Mouse (Mus musculus) bone marrow, adult 2 months (tissue): ENCODE measurements at regions not wholly inside any gene's neighbourhood (a gene's known extent, or its start where the extent isn't known, plus 50 kb on each side); places are given as distances from the start of the nearest gene placed in this dataset.

Experiments
- H3K27ac ChIP-seq: fragments of 200-500 bp; 2 replicates; pipeline ENCODE4 v1.5.1; 2012; ENCODE audit warnings: low read depth, mild to moderate bottlenecking, control low read depth, inconsistent platforms, low read length; ENCODE audit not compliant: control insufficient read depth, poor library complexity, insufficient read depth
- H3K4me1 ChIP-seq: fragments of 200-500 bp; 2 replicates; pipeline ENCODE4 v1.6.1; 2011; ENCODE audit warnings: low read length; ENCODE audit not compliant: control insufficient read depth, insufficient read depth
- H3K4me3 ChIP-seq: fragments of 200-500 bp; replicated peaks from 2 replicates; pipeline ENCODE3; 2011; ENCODE audit warnings: mild to moderate bottlenecking, low read depth, low read length, control low read depth; ENCODE audit not compliant: control insufficient read depth
- CTCF ChIP-seq: fragments of 200-500 bp; IDR thresholded peaks from 2 replicates; pipeline ENCODE4 v1.5.1; 2011; ENCODE audit warnings: low read length, control low read depth; ENCODE audit not compliant: control insufficient read depth, insufficient read depth
- POLR2A ChIP-seq: fragments of 200-500 bp; IDR thresholded peaks from 2 replicates; pipeline ENCODE4 v1.6.1; 2011; ENCODE audit warnings: low read depth, mild to moderate bottlenecking, control low read depth, low read length, borderline replicate concordance; ENCODE audit not compliant: control insufficient read depth
- WGBS: fragments of 180-500 bp; shearing (Covaris S2); methylation state at CpG from one replicate; pipeline ENCODE4 v1.1.7; 2018; 5-methylcytosine and 5-hydroxymethylcytosine counted together

DNA sequence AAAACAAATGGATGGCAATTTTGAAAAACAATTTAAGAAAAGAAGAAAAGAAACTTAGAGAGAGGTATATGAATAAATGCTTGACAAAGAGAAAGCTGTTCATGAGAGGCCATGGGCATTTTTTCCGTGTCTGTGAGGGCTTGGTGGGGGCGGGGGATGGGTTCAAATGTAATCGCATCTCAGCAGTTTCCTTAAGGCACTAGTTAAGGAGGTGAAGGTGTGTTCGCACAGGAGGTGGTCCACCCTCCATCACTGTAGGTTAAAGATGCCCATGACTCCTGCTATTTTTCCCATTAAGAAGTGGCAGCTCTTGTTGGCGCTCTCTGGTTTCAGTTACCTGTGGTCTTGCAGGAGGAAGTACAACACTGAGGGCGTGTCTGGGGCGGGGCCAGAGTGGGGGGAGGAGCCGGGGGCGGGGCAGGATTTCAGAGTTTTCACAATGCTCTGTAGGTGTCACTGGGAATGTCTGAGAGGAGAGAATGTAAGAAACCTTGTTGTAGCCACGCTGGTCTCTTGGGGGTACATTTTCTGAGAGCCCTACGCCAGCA lies 126.0 kb downstream of the Gm10131 start:
- Histone ChIP-seq H3K4me1 (no peaks in the 10 kb centered on the region), H3K4me3 (peak overlapping the region; percentile 31), H3K27ac (no peak overlapping the region)
- no peak for TF ChIP-seq POLR2A
- TF ChIP-seq CTCF: no peak
- 53% methylated on average over 11 of the region's 11 CpGs for WGBS

DNA sequence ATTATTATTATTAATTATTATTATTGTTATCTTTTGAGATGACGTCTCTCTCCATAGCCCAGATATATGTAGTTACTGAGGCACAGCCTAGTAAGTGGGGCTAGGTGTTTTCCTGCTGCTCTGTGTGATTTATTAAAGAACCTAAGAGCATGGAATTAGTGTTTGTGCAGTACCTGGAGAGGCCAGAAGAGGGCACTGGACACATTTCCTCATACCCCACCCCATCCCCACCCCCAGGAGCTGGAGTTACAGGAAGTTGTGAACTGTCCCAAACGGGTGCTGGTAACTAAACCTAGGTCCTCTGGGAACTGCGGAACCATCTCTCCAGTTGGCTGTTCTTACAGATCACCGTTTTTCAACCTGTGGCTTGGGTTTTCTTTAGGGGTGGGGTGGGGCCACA lies 129.9 kb downstream of the Gm10131 start:
- Histone ChIP-seq H3K4me3 (no peak overlapping the region), H3K4me1 (no peaks in the 10 kb centered on the region), H3K27ac (no peak overlapping the region)
- WGBS: 60% methylated on average over 4 of the region's 4 CpGs
- TF ChIP-seq POLR2A (no peak), CTCF (peak; percentile 7; the same call in 1 of the 2 replicates)

DNA sequence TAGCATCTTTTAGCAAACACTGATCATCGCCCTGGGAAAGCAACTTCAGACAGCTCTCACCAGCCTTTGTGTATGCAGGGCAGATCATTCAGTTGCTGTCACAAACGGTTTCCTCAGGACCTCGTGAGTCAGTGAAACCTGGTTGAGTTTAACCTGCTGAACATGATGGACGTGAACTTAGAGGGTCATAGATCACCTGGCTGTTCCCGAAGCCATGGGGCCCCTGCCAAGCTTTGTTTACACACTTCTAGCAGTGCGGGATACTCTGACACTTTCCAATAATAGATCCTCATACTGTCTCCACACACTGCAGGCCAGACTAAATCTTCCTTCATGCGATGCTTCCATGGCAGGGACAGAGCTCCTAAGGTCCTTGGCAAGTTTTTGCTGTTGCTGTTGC lies 130.5 kb downstream of the Gm10131 start:
- H3K4me3 ChIP-seq: no peak overlapping the region
- TF ChIP-seq POLR2A: no peak
- TF ChIP-seq CTCF: no peak
- 80% methylated on average over 7 of the region's 7 CpGs for WGBS
- H3K4me1 ChIP-seq: no peaks in the 10 kb centered on the region
- no peak overlapping the region for H3K27ac ChIP-seq
